Comparison of ENCODE assay signal across 9 mouse cellular contexts in the genomic region with DNA sequence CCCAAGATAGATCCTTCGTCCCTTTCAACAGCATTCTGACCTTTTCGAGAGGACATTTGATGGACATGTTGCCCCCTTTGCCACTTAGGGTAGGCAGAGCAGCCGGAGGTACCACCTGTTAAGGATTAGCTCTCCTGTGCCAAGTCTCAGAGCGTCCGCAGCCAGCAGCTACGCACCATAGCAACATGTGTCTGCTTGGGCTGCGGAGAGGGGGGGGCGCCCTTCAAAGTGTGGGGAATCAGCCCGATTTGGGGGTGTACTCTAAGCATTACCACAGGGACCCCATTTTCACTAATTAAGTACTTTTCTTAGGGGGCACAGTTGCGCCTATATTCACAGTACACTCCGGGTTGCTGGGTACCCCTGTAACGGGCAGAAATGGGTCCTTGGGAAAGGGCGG.
DNase-seq lines count a peak whose midpoint lies in the region; ATAC-seq and TF ChIP-seq lines count a peak whose summit lies in the region.
"Had no signal": no experiment of that assay in that cellular context is flagged by ENCODE, and none has a peak within 500 bp of the region (broad histone marks: within the 10 kb centered on the region; RNA-seq: fewer than 3 reads in every experiment).

No protein-coding gene starts in this region.

- no peaks in the 10 kb centered on the region for H3K27me3 ChIP-seq in heart, embryonic 16.5 days (ENCODE audit: control insufficient read depth, insufficient read depth, low read length)
- H3K27me3 ChIP-seq in forebrain, embryonic 16.5 days (replicated peaks; ENCODE audit: control insufficient read depth, insufficient read depth, low read length), result no peaks in the 10 kb centered on the region
- H3K27me3 ChIP-seq in liver, postnatal 0 days (ENCODE audit: insufficient read depth, low read length), result no peaks in the 10 kb centered on the region
- no peaks in the 10 kb centered on the region for H3K27me3 ChIP-seq in thymus, adult 2 months (ENCODE audit: control insufficient read depth, insufficient read depth, low read length)

- TF ChIP-seq CTCF in liver, postnatal 0 days (IDR thresholded peaks at IDR 0.05; ENCODE audit: low read depth), result no peak
- no peak for TF ChIP-seq CTCF in thymus, adult 2 months (IDR thresholded peaks at IDR 0.05; ENCODE audit: borderline replicate concordance, control insufficient read depth, extremely low read depth, insufficient read depth, low read length, poor library complexity)

- 48% methylated on average over 13 of the region's 13 CpGs for WGBS in heart, embryonic 16.5 days
- WGBS in forebrain, embryonic 16.5 days, result 51% methylated on average over 13 of the region's 13 CpGs
- 56% methylated on average over 13 of the region's 13 CpGs for WGBS in liver, postnatal 0 days (ENCODE audit: insufficient replicate concordance)
- 70% methylated on average over 13 of the region's 13 CpGs for WGBS in thymus, adult 2 months

- DNase-seq in heart, postnatal 4 days, result no peak
- DNase-seq in cerebellum, adult 9-11 months, result peak; percentile 62
- no peak for DNase-seq in liver, postnatal 0 days
- DNase-seq in thymus, adult 2 months, result no peak
- DNase-seq in gastrocnemius, adult 8-10 months (ENCODE audit: low spot score in 2 of 2), result no peak
- DNase-seq in left cerebral cortex, adult 9 months (ENCODE audit: low spot score in 2 of 2), result no peak

- H3K9ac ChIP-seq in heart, embryonic 16.5 days (ENCODE audit: low read length), result no peak overlapping the region; the same call in 1 of the 2 replicates
- H3K9ac ChIP-seq in forebrain, embryonic 16.5 days (replicated peaks; ENCODE audit: low read depth, low read length), result no peak overlapping the region
- H3K9ac ChIP-seq in liver, postnatal 0 days (replicated peaks), result no peak overlapping the region

- H3K9me3 ChIP-seq in heart, embryonic 16.5 days (replicated peaks; ENCODE audit: control insufficient read depth, low read length), result peaks cover 45% of the 10 kb centered on the region
- H3K9me3 ChIP-seq in forebrain, embryonic 16.5 days (ENCODE audit: control insufficient read depth, low read length), result peaks cover 31% of the 10 kb centered on the region
- peaks cover 3% of the 10 kb centered on the region for H3K9me3 ChIP-seq in liver, postnatal 0 days (ENCODE audit: low read length)

- peak overlapping the region; percentile 52 for H3K4me3 ChIP-seq in heart, embryonic 16.5 days (ENCODE audit: low read length)
- H3K4me3 ChIP-seq in forebrain, embryonic 16.5 days (replicated peaks; ENCODE audit: low read length), result peak overlapping the region; percentile 55
- H3K4me3 ChIP-seq in liver, postnatal 0 days (ENCODE audit: low read depth, low read length), result peak overlapping the region; percentile 15; the same call in 1 of the 2 replicates
- H3K4me3 ChIP-seq in thymus, adult 2 months (ENCODE audit: control insufficient read depth, insufficient read depth, low read length), result no peak overlapping the region

- ATAC-seq in heart, embryonic 16.5 days (replicated peaks; ENCODE audit: extremely low read depth, insufficient read depth, low FRiP score), result no peak
- no peak; the same call in 1 of the 2 replicates for ATAC-seq in forebrain, embryonic 16.5 days
- ATAC-seq in liver, postnatal 0 days, result no peak

- no peak for TF ChIP-seq POLR2A in thymus, adult 2 months (IDR thresholded peaks at IDR 0.05; ENCODE audit: control insufficient read depth, extremely low read depth, insufficient read depth, low read length, poor library complexity)

- H3K4me2 ChIP-seq in heart, embryonic 16.5 days (ENCODE audit: low read depth, low read length), result peak overlapping the region; percentile 65
- H3K4me2 ChIP-seq in forebrain, embryonic 16.5 days (ENCODE audit: low read length), result peak overlapping the region; percentile 57
- peak overlapping the region; percentile 56 for H3K4me2 ChIP-seq in liver, postnatal 0 days (ENCODE audit: low read depth, low read length)

- no peaks in the 10 kb centered on the region for H3K36me3 ChIP-seq in heart, embryonic 16.5 days (ENCODE audit: control insufficient read depth, insufficient read depth)
- H3K36me3 ChIP-seq in forebrain, embryonic 16.5 days (ENCODE audit: control insufficient read depth, insufficient read depth), result no peaks in the 10 kb centered on the region
- H3K36me3 ChIP-seq in liver, postnatal 0 days (replicated peaks; ENCODE audit: insufficient read depth, low read length), result no peaks in the 10 kb centered on the region
- no peaks in the 10 kb centered on the region for H3K36me3 ChIP-seq in thymus, adult 2 months (ENCODE audit: control insufficient read depth, insufficient read depth, low read length)
- H3K36me3 ChIP-seq: G1E had no signal

- TF ChIP-seq EP300 in liver, postnatal 0 days (IDR thresholded peaks at IDR 0.05; ENCODE audit: low read depth), result no peak

- no peak overlapping the region for H3K27ac ChIP-seq in heart, embryonic 16.5 days (ENCODE audit: low read length)
- peak overlapping the region; percentile 84; the same call in 1 of the 2 replicates for H3K27ac ChIP-seq in forebrain, embryonic 16.5 days (ENCODE audit: low read length)
- H3K27ac ChIP-seq in liver, postnatal 0 days (ENCODE audit: low read depth), result no peak overlapping the region
- H3K27ac ChIP-seq in thymus, adult 2 months (ENCODE audit: control insufficient read depth, insufficient read depth, low read length), result no peak overlapping the region

- peaks cover 5% of the 10 kb centered on the region; the same call in 1 of the 2 replicates for H3K4me1 ChIP-seq in heart, embryonic 16.5 days (ENCODE audit: control insufficient read depth, insufficient read depth, low read length)
- no peaks in the 10 kb centered on the region; the same call in 1 of the 2 replicates for H3K4me1 ChIP-seq in forebrain, embryonic 16.5 days (replicated peaks; ENCODE audit: control insufficient read depth, insufficient read depth, low read length)
- H3K4me1 ChIP-seq in liver, postnatal 0 days (ENCODE audit: insufficient read depth), result peaks cover 6% of the 10 kb centered on the region; the same call in 1 of the 2 replicates
- H3K4me1 ChIP-seq in thymus, adult 2 months (replicated peaks; ENCODE audit: control insufficient read depth, insufficient read depth, low read length), result no peaks in the 10 kb centered on the region
